Mouse (Mus musculus) hindbrain, embryonic 10.5 days (tissue): ENCODE results near the gene Coa7. TPM values are rescaled to one million over a fixed set of nuclear protein-coding genes. Genes with fewer than 3 reads are reported as not detected.
"Not testable (repeated sequence)": the region's sequence is repeated elsewhere in the genome, so short reads cannot be mapped to it uniquely, and the experiment has no call there.

ENCODE experiments used
- DNase-seq: peaks from one replicate; pipeline ENCODE4 v3.0.0-alpha.2; 2017; ENCODE audit warnings: low spot score
- H3K27ac ChIP-seq: fragments of 300-500 bp; sonication (generic); 2 replicates; pipeline ENCODE4 v1.5.1; 2016; ENCODE audit warnings: mild to moderate bottlenecking, moderate library complexity
- H3K27me3 ChIP-seq: fragments of 300-500 bp; sonication (generic); 2 replicates; pipeline ENCODE4 v1.6.1; 2016; ENCODE audit warnings: mild to moderate bottlenecking; ENCODE audit not compliant: poor library complexity, insufficient read depth, severe bottlenecking
- H3K36me3 ChIP-seq: fragments of 300-500 bp; sonication (generic); 2 replicates; pipeline ENCODE4 v1.6.1; 2016; ENCODE audit warnings: mild to moderate bottlenecking, moderate library complexity
- H3K4me1 ChIP-seq: fragments of 300-500 bp; sonication (generic); replicated peaks from 2 replicates; pipeline ENCODE4 v1.6.1; 2016; ENCODE audit warnings: mild to moderate bottlenecking
- H3K4me3 ChIP-seq: fragments of 300-500 bp; sonication (generic); 2 replicates; pipeline ENCODE4 v1.5.1; 2016; ENCODE audit warnings: mild to moderate bottlenecking, moderate library complexity
- H3K9me3 ChIP-seq: fragments of 300-500 bp; sonication (generic); 2 replicates; pipeline ENCODE4 v1.6.1; 2016; ENCODE audit warnings: mild to moderate bottlenecking, moderate library complexity
- WGBS: fragments of 180-500 bp; shearing (Covaris S2); methylation state at CpG from one replicate; pipeline ENCODE4 v1.1.7; 2016; 5-methylcytosine and 5-hydroxymethylcytosine counted together
- polyA plus RNA-seq: library from polyadenylated mRNA; unstranded; fragments of >200 nt; fragmentation: Nextera tagmentation; extraction: Ambion mirVana; gene quantifications from 2 replicates; pipeline ENCODE4 v1.2.1, GENCODE M21; 2016

Gene Coa7
- polyA plus RNA-seq, 1 experiment from 2014 or later = 68.6 TPM

DNA sequence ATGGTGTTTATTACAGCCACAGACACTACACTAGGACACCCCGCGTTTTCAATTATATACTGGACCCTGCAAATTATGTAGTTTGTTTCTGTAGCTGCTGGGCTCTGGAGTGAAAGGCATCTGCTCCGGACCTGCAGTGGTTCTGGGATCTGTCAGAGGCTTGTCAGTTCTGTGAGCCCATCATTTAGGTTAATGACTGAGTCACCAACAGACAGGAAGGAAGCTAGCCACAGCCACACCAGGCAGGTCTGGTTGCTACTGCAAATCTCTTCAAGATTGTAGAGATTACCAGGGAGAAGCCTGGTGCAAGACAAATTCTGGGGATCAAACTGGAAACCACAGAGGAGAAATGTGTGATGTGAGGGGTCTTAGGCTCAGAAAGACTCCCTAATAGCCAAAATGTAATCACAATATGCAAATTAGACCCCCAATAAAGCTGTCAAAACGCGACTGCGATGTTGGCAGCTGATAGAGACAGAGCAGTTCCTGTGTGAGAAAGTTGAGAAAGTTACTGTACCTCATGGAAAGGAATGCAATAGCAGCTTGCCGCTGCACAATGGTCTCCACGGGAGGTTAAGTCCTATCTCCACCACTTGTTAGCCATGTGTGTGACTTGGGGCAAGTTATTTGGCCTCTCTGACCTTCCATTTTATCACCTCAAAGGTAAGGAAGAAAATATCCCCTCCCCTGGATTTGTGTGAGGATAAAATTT lies 22.1 kb downstream of the Coa7 start:
- Histone ChIP-seq H3K27me3 (no peaks in the 10 kb centered on the region), H3K9me3 (no peaks in the 10 kb centered on the region), H3K36me3 (no peaks in the 10 kb centered on the region), H3K4me3 (no peak overlapping the region), H3K27ac (peak overlapping the region; percentile 85), H3K4me1 (peaks cover 60% of the 10 kb centered on the region)
- DNase-seq = no peak
- WGBS = 45% methylated on average over 8 of the region's 8 CpGs

DNA sequence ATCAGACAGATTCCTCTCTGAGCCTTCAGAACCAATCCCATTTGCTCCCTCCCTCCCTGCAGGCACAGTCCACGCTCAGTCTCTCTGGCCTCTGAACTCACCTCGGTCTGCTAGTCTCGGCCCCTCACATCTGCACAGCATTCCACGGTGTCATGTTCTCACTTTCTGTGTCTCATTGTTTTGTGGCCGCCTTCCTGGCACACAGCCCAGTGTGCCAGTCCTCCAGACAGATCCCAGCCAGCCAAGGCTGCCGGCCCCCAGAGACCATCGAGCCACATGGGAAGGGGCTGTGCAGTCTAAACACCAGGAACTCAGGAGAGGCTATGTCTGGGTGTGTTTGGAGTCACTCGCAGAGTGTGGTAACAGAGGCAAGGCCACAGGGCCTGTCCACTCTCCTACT lies 22.9 kb downstream of the Coa7 start:
- Histone ChIP-seq H3K9me3 (no peaks in the 10 kb centered on the region), H3K36me3 (no peaks in the 10 kb centered on the region), H3K27me3 (no peaks in the 10 kb centered on the region), H3K4me1 (peaks cover 60% of the 10 kb centered on the region), H3K4me3 (no peak overlapping the region), H3K27ac (peak overlapping the region; percentile 85)
- DNase-seq = peak; percentile 80
- 14% methylated on average over 8 of the region's 8 CpGs for WGBS

GRCm38 (mm10) chr4:108353591-108353990 lies 25.7 kb downstream of the Coa7 start:
- not testable (repeated sequence) for H3K27ac ChIP-seq, H3K27me3 ChIP-seq, H3K9me3 ChIP-seq, H3K36me3 ChIP-seq, H3K4me3 ChIP-seq, DNase-seq
- peaks cover 54% of the 10 kb centered on the region for H3K4me1 ChIP-seq

DNA sequence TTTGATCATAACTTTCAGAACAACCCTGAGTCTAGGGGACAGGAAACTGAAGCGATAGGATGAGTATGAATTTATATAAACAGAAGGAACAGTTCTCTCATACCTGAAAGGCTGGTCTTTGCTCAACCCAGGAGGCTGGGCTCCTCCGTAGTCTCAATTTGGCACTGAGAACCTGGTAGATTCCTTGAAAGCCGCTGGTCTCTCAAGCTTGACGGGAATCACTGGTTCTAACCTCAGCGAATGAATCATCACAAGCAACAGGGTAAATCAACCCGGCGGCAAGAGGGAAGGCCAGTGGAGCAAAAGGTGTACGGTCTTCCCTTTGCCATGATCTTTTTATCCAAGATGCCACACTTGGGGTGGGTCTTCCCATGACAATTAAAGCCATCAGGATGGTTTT lies 29.5 kb downstream of the Coa7 start:
- whole genome bisulfite sequencing = 95% methylated on average over 8 of the region's 8 CpGs
- H3K4me3 ChIP-seq = no peak overlapping the region
- H3K27ac ChIP-seq = no peak overlapping the region
- DNase-seq = no peak
- no peaks in the 10 kb centered on the region for H3K9me3 ChIP-seq
- H3K27me3 ChIP-seq = no peaks in the 10 kb centered on the region
- peaks cover 63% of the 10 kb centered on the region for H3K4me1 ChIP-seq
- H3K36me3 ChIP-seq = no peaks in the 10 kb centered on the region

DNA sequence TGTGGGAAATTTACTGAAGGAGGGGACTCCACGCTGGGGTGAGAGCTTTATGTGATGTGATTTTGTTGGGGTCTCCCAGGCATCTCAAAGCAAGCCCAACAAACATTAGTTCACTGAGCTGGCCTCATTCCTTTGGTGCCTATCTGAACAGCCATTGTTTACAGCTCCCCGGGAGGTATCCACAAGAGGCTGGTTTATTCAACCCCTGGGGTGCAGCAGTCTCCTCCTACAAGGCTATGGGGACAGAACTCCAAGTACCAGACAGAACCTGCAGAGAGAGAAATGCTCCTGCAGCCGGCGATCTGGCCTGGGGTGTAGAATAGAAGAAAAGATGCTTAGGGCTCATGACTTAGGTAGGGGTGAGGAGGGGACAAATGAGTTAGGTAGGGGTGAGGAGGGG lies 30.6 kb downstream of the Coa7 start:
- H3K4me1 ChIP-seq = peaks cover 74% of the 10 kb centered on the region
- no peak overlapping the region for H3K4me3 ChIP-seq
- no peaks in the 10 kb centered on the region for H3K9me3 ChIP-seq
- H3K27me3 ChIP-seq = no peaks in the 10 kb centered on the region
- H3K27ac ChIP-seq = peak overlapping the region; percentile 95
- no peak for DNase-seq
- 12% methylated on average over 4 of the region's 4 CpGs for WGBS
- no peaks in the 10 kb centered on the region for H3K36me3 ChIP-seq

DNA sequence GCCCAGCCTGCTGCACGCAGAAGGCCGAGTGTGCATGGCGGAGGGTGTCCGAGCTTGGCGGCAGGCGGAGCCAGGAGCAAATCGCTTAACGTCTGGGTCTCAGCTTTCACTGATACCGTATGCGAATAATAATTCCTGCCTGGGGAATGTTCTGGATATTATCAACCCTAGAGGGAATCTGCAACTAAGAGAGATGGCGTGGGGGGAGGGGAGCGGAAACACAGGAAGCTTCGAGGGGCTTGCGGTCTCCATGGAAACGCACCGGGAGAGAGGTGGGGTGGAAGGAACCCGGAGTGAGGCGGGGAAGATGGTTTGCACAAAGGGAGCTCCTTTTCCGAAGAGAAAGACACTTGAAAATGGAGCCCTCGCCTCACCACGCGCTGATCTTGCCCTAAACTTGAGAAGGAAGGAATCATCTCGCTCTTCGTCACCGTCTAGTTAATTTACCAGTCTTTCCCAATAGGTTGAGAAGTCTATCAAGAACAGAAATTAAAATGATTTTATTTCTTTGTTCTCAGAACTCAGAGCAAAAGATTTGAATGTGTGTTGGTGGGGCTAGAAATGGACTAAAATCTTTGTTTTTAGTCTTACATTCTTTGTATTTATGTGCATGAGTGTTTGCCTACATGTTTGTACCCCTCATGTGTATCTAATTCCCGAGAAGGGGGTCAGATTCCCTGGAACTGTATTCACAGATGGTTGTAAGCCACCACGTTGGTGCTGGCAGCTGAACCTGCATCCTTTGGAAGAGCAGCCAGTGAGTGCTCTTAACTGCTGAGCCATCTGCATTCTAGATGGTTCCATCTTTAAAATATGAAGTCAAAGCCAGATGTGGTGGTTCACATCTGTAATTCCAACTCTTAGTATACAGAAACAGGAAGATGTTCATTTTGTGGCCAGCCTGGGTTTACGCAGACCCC lies 32.5 kb downstream of the Coa7 start:
- DNase-seq = peak; percentile 94
- H3K27ac ChIP-seq = peak overlapping the region; percentile 95
- H3K4me1 ChIP-seq = peaks cover 74% of the 10 kb centered on the region
- H3K9me3 ChIP-seq = no peaks in the 10 kb centered on the region
- no peaks in the 10 kb centered on the region for H3K36me3 ChIP-seq
- WGBS = 5% methylated on average over 28 of the region's 28 CpGs
- peak overlapping the region; percentile 32 for H3K4me3 ChIP-seq
- H3K27me3 ChIP-seq = no peaks in the 10 kb centered on the region

DNA sequence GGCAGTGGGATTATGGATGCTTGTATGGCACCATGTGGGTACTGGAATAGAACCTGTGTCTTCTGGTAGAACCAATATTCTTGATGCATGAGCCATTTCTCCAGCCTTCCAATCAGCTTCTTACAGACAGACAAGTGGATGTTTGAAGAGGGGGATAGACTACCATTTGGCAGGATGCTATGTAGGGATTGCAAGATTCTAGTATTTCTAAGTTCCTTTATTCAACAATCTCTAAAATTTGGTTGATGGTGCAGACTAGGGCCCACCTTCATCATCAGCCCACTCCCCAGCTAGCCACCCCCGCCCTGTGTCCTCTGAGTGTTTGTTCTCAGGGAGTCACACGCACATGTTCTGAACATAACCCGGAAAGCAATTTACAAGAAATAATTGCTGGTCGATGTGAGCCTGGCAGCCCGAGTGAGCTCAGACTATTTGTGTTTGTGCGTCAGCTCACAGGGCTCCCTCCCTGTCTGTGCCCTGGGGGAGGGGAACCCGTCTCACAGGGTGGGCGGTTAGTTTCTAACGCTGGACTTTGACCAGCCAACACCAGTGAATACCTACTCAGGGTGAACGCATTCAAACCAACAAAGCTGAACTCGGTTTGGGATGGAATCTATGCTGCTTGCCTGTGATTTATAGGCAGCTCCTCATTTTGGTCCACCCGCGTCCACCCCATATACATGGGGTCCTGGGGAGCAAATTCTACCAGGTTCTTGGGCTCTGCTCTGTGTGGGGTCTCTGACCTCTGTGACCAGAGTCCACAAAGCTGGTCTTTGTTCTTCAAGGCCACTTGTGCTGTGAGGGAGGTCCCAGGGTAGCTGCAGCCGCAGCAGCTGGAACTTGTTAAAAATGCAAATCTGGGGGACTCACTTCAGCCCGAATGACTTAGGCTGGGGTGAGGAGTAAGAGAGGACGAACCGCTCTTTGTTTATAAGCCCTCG lies 34.7 kb downstream of the Coa7 start:
- H3K27me3 ChIP-seq = no peaks in the 10 kb centered on the region
- H3K9me3 ChIP-seq = no peaks in the 10 kb centered on the region
- peak overlapping the region; percentile 35 for H3K4me3 ChIP-seq
- WGBS = 4% methylated on average over 18 of the region's 18 CpGs
- peaks cover 64% of the 10 kb centered on the region for H3K4me1 ChIP-seq
- H3K27ac ChIP-seq = peak overlapping the region; percentile 95
- no peaks in the 10 kb centered on the region for H3K36me3 ChIP-seq
- peak; percentile 90 for DNase-seq

DNA sequence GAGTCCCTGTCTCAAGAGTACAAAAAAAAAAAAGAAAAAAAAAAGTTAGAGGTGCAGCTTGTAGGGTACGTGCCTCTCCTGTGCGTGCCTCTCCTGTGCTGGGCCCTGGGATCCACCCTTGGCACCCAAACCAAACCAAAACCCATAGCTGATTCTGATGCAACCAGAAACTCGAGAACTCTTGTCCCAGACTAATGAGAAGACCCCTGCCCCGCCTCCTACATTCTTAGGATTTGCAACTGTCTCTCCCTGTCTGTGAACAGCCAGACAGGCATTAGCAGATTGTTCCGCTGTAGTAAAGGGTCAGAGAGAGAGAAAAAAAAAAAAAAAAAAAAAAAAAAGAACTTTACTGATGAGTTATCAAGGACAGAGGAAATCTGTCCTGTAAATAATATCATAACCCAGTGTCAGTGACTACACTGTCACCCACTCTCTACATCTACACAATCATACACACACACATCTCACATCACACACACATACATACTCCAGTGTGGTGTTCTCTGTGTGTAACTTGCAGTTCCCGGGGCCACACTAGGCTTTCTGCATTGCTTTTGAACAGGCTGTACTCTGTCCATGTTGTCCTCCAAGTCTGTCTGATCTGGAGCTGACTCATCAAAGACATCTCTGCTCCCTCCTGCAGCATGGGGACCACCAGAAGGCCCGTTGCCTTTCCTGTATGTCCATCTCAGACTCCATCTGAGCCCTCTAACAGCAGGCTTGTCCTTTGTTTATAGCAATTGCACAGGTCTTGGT lies 35.6 kb downstream of the Coa7 start:
- Histone ChIP-seq H3K4me1 (peaks cover 61% of the 10 kb centered on the region), H3K36me3 (no peaks in the 10 kb centered on the region)
- WGBS = 5% methylated on average over 7 of the region's 7 CpGs

DNA sequence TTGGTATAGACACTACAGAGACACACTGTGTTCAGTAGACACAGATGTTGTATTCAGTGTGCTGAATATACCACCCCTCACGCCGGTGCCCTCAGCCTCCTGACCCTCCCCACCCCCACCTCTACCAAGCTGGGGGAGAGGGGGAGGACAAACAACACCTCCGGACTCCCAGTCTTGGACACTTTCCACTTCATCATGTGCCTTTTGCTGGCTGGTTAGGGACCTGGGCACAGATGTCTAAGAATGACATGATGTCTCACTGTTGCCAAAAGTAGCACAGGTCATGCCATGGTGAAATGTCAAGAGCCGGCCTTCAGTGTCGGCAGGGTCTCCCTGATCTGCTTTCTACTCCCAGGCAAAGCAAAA lies 36.2 kb downstream of the Coa7 start:
- peak overlapping the region; percentile 95 for H3K27ac ChIP-seq
- no peak for DNase-seq
- H3K27me3 ChIP-seq = no peaks in the 10 kb centered on the region
- peaks cover 61% of the 10 kb centered on the region for H3K4me1 ChIP-seq
- no peaks in the 10 kb centered on the region for H3K36me3 ChIP-seq
- H3K9me3 ChIP-seq = no peaks in the 10 kb centered on the region
- peak overlapping the region; percentile 4; the same call in 1 of the 2 replicates for H3K4me3 ChIP-seq
- 14% methylated on average over 5 of the region's 5 CpGs for whole genome bisulfite sequencing

More for the DNA sequence above, 35.6 kb downstream of the Coa7 start:
- Histone ChIP-seq H3K4me3 (peak overlapping the region; percentile 35), H3K9me3 (no peaks in the 10 kb centered on the region), H3K27ac (peak overlapping the region; percentile 95), H3K27me3 (no peaks in the 10 kb centered on the region)
- peak; percentile 64 for DNase-seq

GRCm38 (mm10) chr4:108369254-108369653 lies 41.3 kb downstream of the Coa7 start:
- WGBS = 21% methylated on average over 5 of the region's 5 CpGs
- no peaks in the 10 kb centered on the region for H3K36me3 ChIP-seq
- H3K27me3 ChIP-seq = no peaks in the 10 kb centered on the region
- no peak overlapping the region for H3K4me3 ChIP-seq
- H3K9me3 ChIP-seq = no peaks in the 10 kb centered on the region
- H3K27ac ChIP-seq = peak overlapping the region; percentile 2; the same call in 1 of the 2 replicates
- peaks cover 14% of the 10 kb centered on the region for H3K4me1 ChIP-seq
- no peak for DNase-seq

DNA sequence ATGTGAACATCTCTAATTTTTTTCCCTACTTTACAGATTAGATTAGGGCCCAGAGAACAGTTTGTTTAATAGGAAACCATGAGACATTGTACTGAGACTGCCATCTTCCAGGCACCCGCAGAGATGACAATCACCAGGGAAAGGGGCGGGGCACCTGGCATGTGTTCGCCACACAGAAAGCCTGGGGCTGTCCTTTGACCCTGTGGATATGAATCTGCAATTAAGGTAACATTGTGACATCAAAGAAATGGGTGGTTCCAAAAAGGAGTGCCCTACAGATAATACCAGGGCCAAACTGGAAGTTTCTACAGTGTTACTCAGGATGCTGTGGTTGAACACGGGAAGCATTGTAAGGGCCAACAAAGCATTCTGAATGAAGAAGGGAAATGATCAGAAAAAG lies 42.5 kb downstream of the Coa7 start:
- Histone ChIP-seq H3K36me3 (no peaks in the 10 kb centered on the region), H3K4me1 (peaks cover 13% of the 10 kb centered on the region), H3K4me3 (no peak overlapping the region), H3K27me3 (no peaks in the 10 kb centered on the region), H3K27ac (no peak overlapping the region), H3K9me3 (no peaks in the 10 kb centered on the region)
- WGBS = 64% methylated on average over 4 of the region's 4 CpGs
- no peak for DNase-seq

DNA sequence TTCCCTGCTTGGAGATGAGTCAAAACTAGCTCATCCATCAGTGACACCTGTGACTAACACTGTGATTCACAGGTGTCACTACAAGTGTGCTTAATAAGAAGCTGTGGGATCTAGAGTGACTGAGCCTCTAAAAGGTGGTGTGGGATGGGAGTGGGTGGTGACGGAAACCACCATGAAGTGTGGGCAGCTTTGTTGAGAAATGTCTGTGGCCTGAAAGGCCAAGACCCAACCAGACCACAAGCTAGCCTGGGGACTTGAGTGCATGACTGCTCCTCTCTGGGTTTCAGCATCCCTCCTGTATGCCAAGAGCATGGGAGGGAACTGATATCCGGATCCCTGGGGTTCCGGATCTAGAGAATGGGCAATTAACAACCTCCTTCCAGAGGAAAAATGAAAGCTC lies 43.5 kb downstream of the Coa7 start:
- 85% methylated on average over 3 of the region's 3 CpGs for WGBS
- Histone ChIP-seq H3K27me3 (no peaks in the 10 kb centered on the region), H3K4me3 (no peak overlapping the region), H3K36me3 (no peaks in the 10 kb centered on the region), H3K27ac (no peak overlapping the region), H3K4me1 (peaks cover 13% of the 10 kb centered on the region), H3K9me3 (no peaks in the 10 kb centered on the region)
- DNase-seq = no peak
